Mouse (Mus musculus) MEL (cell line): Measurements from ENCODE around the gene Cenpp. TPM values are rescaled to one million over a fixed set of nuclear protein-coding genes. Genes with fewer than 3 reads are reported as not detected.

Experiments used
- DNase-seq: peaks from one replicate; pipeline ENCODE4 v3.0.0; 2011; ENCODE audit warnings: low read depth, low spot score
- H3K27ac ChIP-seq: 2 replicates; pipeline ENCODE4 v1.5.1; 2012; ENCODE audit warnings: low read depth, mild to moderate bottlenecking, control low read depth, low read length, moderate library complexity; ENCODE audit not compliant: control insufficient read depth
- H3K27me3 ChIP-seq, 2 experiments: fragments of 150-350 bp in 1 of 2; sonication (generic) in 1 of 2; 2 replicates each; pipeline ENCODE4 v1.6.1; 2012; ENCODE audit warnings: low read length in 2 of 2, mild to moderate bottlenecking in 2 of 2, improper control_type of control experiment in 1 of 2, moderate library complexity in 1 of 2; ENCODE audit not compliant: insufficient read depth in 2 of 2, control insufficient read depth in 1 of 2
- H3K36me3 ChIP-seq, 2 experiments: 2 replicates each; pipeline ENCODE4 v1.6.1; 2012 to 2014; ENCODE audit warnings: low read length in 2 of 2, improper control_type of control experiment in 1 of 2, inconsistent platforms in 1 of 2, mild to moderate bottlenecking in 1 of 2; ENCODE audit not compliant: insufficient read depth in 2 of 2, control insufficient read depth in 1 of 2
- H3K4me1 ChIP-seq, 2 experiments: fragments of 150-350 bp in 1 of 2; sonication (generic) in 1 of 2; 2 replicates each; pipeline ENCODE4 v1.6.1; 2012; ENCODE audit warnings: low read length in 2 of 2, improper control_type of control experiment in 1 of 2, mild to moderate bottlenecking in 1 of 2; ENCODE audit not compliant: insufficient read depth in 2 of 2, control insufficient read depth in 1 of 2
- H3K4me3 ChIP-seq, 2 experiments: fragments of 150-350 bp in 1 of 2; sonication (generic) in 1 of 2; 2 replicates each; pipeline ENCODE4 v1.5.1; 2012; ENCODE audit warnings: low read depth in 2 of 2, low read length in 2 of 2, mild to moderate bottlenecking in 2 of 2, moderate library complexity in 2 of 2, control low read depth in 1 of 2, improper control_type of control experiment in 1 of 2; ENCODE audit not compliant: control insufficient read depth in 1 of 2, insufficient read depth in 1 of 2
- H3K79me2 ChIP-seq: 2 replicates; pipeline ENCODE4 v1.6.1; 2012; ENCODE audit warnings: mild to moderate bottlenecking, low read length, moderate library complexity; ENCODE audit not compliant: control insufficient read depth, poor library complexity, insufficient read depth
- H3K9ac ChIP-seq: 2 replicates; pipeline ENCODE4 v1.6.1; 2012; ENCODE audit warnings: low read depth, mild to moderate bottlenecking, control low read depth, low read length, moderate library complexity; ENCODE audit not compliant: control insufficient read depth, poor library complexity, severe bottlenecking
- H3K9me3 ChIP-seq: fragments of 150-350 bp; sonication (generic); replicated peaks from 2 replicates; pipeline ENCODE4 v1.6.1; 2012; ENCODE audit warnings: mild to moderate bottlenecking, low read length, improper control_type of control experiment, moderate library complexity; ENCODE audit not compliant: insufficient read depth
- BHLHE40 ChIP-seq: IDR thresholded peaks from 2 replicates; pipeline ENCODE4 v1.6.1; 2012; ENCODE audit warnings: low read depth, mild to moderate bottlenecking, inconsistent platforms, low read length, improper control_type of control experiment, borderline replicate concordance
- CHD2 ChIP-seq: IDR thresholded peaks from 2 replicates; pipeline ENCODE4 v1.6.1; 2011; ENCODE audit warnings: low read length, improper control_type of control experiment
- CTCF ChIP-seq, 3 experiments: IDR thresholded peaks in 2 of 3; conservative IDR thresholded peaks in 1 of 3; 2 replicates each; pipeline ENCODE4 v1.5.1; 2011 to 2012; ENCODE audit warnings: low read length in 3 of 3, low read depth in 2 of 3, mild to moderate bottlenecking in 2 of 3, improper control_type of control experiment in 1 of 3, inconsistent platforms in 1 of 3, mixed read lengths in 1 of 3, moderate library complexity in 1 of 3; ENCODE audit not compliant: control insufficient read depth in 1 of 3, insufficient read depth in 1 of 3, poor library complexity in 1 of 3, severe bottlenecking in 1 of 3
- E2F4 ChIP-seq: IDR thresholded peaks from 2 replicates; pipeline ENCODE4 v1.6.1; 2011; ENCODE audit warnings: low read depth, low read length, improper control_type of control experiment, borderline replicate concordance
- ELF1 ChIP-seq: IDR thresholded peaks from 2 replicates; pipeline ENCODE4 v1.6.1; 2014; ENCODE audit warnings: low read depth, mild to moderate bottlenecking, inconsistent platforms, low read length, improper control_type of control experiment, moderate library complexity
- EP300 ChIP-seq, 2 experiments: IDR thresholded peaks; 2 replicates each; pipeline ENCODE4 v1.6.1; 2011; ENCODE audit warnings: improper control_type of control experiment in 2 of 2, low read length in 2 of 2, low read depth in 1 of 2, mild to moderate bottlenecking in 1 of 2
- ETS1 ChIP-seq: IDR thresholded peaks from 2 replicates; pipeline ENCODE4 v1.6.1; 2012; ENCODE audit warnings: low read depth, mild to moderate bottlenecking, inconsistent platforms, low read length, improper control_type of control experiment, moderate library complexity
- GABPA ChIP-seq: IDR thresholded peaks from 2 replicates; pipeline ENCODE4 v1.6.1; 2012; ENCODE audit warnings: low read depth, mild to moderate bottlenecking, inconsistent platforms, low read length, improper control_type of control experiment, moderate library complexity
- GATA1 ChIP-seq: IDR thresholded peaks from 2 replicates; pipeline ENCODE4 v1.6.1; 2011; ENCODE audit warnings: low read depth, low read length, improper control_type of control experiment
- HCFC1 ChIP-seq: IDR thresholded peaks from 2 replicates; pipeline ENCODE4 v1.6.1; 2012; ENCODE audit warnings: low read depth, mild to moderate bottlenecking, inconsistent platforms, low read length, improper control_type of control experiment, moderate library complexity
- JUND ChIP-seq: IDR thresholded peaks from 2 replicates; pipeline ENCODE4 v1.6.1; 2011; ENCODE audit warnings: low read depth, mild to moderate bottlenecking, improper control_type of control experiment, low read length
- KAT2A ChIP-seq: conservative IDR thresholded peaks from 2 replicates; pipeline ENCODE4 v1.6.1; 2012; ENCODE audit warnings: low read depth, low read length, improper control_type of control experiment, inconsistent platforms
- MAX ChIP-seq: IDR thresholded peaks from 2 replicates; pipeline ENCODE4 v1.6.1; 2011; ENCODE audit warnings: low read length, improper control_type of control experiment
- MAZ ChIP-seq: IDR thresholded peaks from 2 replicates; pipeline ENCODE4 v1.6.1; 2012; ENCODE audit warnings: low read depth, mild to moderate bottlenecking, inconsistent platforms, low read length, improper control_type of control experiment
- MEF2A ChIP-seq: IDR thresholded peaks from 2 replicates; pipeline ENCODE4 v1.6.1; 2014; ENCODE audit warnings: low read depth, mild to moderate bottlenecking, inconsistent platforms, low read length, improper control_type of control experiment; ENCODE audit not compliant: poor library complexity, insufficient replicate concordance, severe bottlenecking; ENCODE audit errors: extremely low read depth
- MYB ChIP-seq: IDR thresholded peaks from 2 replicates; pipeline ENCODE4 v1.6.1; 2011; ENCODE audit warnings: mild to moderate bottlenecking, low read depth, low read length, improper control_type of control experiment
- MYC ChIP-seq: IDR thresholded peaks from 2 replicates; pipeline ENCODE4 v1.6.1; 2011; ENCODE audit warnings: low read depth, mild to moderate bottlenecking, low read length, improper control_type of control experiment, moderate library complexity
- NELFE ChIP-seq: IDR thresholded peaks from 2 replicates; pipeline ENCODE4 v1.6.1; 2011; ENCODE audit warnings: low read depth, low read length, improper control_type of control experiment
- NRF1 ChIP-seq: IDR thresholded peaks from 2 replicates; pipeline ENCODE4 v1.6.1; 2014; ENCODE audit warnings: low read depth, mild to moderate bottlenecking, inconsistent platforms, low read length, improper control_type of control experiment, moderate library complexity; ENCODE audit not compliant: poor library complexity, insufficient read depth, severe bottlenecking
- POLR2AphosphoS2 ChIP-seq: IDR thresholded peaks from 2 replicates; pipeline ENCODE4 v1.6.1; 2011; ENCODE audit warnings: low read length, improper control_type of control experiment
- POLR2AphosphoS5 ChIP-seq: IDR thresholded peaks from 2 replicates; pipeline ENCODE4 v1.6.1; 2012; ENCODE audit warnings: low read depth, borderline replicate concordance, mild to moderate bottlenecking, inconsistent platforms, low read length, moderate library complexity, mixed read lengths
- RAD21 ChIP-seq: IDR thresholded peaks from 2 replicates; pipeline ENCODE4 v1.6.1; 2011; ENCODE audit warnings: mild to moderate bottlenecking, low read depth, low read length, improper control_type of control experiment
- RCOR1 ChIP-seq: IDR thresholded peaks from 2 replicates; pipeline ENCODE4 v1.6.1; 2012; ENCODE audit warnings: low read depth, mild to moderate bottlenecking, inconsistent platforms, low read length, improper control_type of control experiment
- SIN3A ChIP-seq: IDR thresholded peaks from 2 replicates; pipeline ENCODE4 v1.6.1; 2012; ENCODE audit warnings: low read length, improper control_type of control experiment, inconsistent platforms
- SMC3 ChIP-seq: IDR thresholded peaks from 2 replicates; pipeline ENCODE4 v1.6.1; 2011; ENCODE audit warnings: low read depth, low read length, improper control_type of control experiment
- TAL1 ChIP-seq: IDR thresholded peaks from 2 replicates; pipeline ENCODE4 v1.6.1; 2012; ENCODE audit warnings: mild to moderate bottlenecking, inconsistent platforms, low read length, moderate library complexity, mixed read lengths
- TBP ChIP-seq: IDR thresholded peaks from 2 replicates; pipeline ENCODE4 v1.8.0; 2011; ENCODE audit warnings: low read depth, low read length, improper control_type of control experiment
- TCF12 ChIP-seq: IDR thresholded peaks from 2 replicates; pipeline ENCODE4 v1.6.1; 2014; ENCODE audit warnings: low read depth, mild to moderate bottlenecking, inconsistent platforms, low read length, improper control_type of control experiment, moderate library complexity
- USF1 ChIP-seq: IDR thresholded peaks from 2 replicates; pipeline ENCODE4 v1.6.1; 2014; ENCODE audit warnings: low read depth, mild to moderate bottlenecking, inconsistent platforms, low read length, improper control_type of control experiment, moderate library complexity
- USF2 ChIP-seq, 2 experiments: IDR thresholded peaks; 2 replicates each; pipeline ENCODE4 v1.6.1; 2011 to 2012; ENCODE audit warnings: improper control_type of control experiment in 2 of 2, low read length in 2 of 2, borderline replicate concordance in 1 of 2, inconsistent platforms in 1 of 2, low read depth in 1 of 2, mild to moderate bottlenecking in 1 of 2; ENCODE audit not compliant: insufficient read depth in 1 of 2
- ZC3H11A ChIP-seq: IDR thresholded peaks from 2 replicates; pipeline ENCODE4 v1.6.1; 2012; ENCODE audit warnings: low read depth, mild to moderate bottlenecking, inconsistent platforms, low read length, improper control_type of control experiment
- ZKSCAN1 ChIP-seq: IDR thresholded peaks from 2 replicates; pipeline ENCODE4 v1.6.1; 2012; ENCODE audit warnings: low read depth, mild to moderate bottlenecking, inconsistent platforms, low read length, improper control_type of control experiment, moderate library complexity
- ZMIZ1 ChIP-seq: IDR thresholded peaks from 2 replicates; pipeline ENCODE4 v1.6.1; 2012; ENCODE audit warnings: low read depth, mild to moderate bottlenecking, inconsistent platforms, low read length, improper control_type of control experiment, moderate library complexity
- ZNF384 ChIP-seq: IDR thresholded peaks from 2 replicates; pipeline ENCODE4 v1.6.1; 2012; ENCODE audit warnings: low read depth, mild to moderate bottlenecking, inconsistent platforms, low read length, improper control_type of control experiment
- polyA plus RNA-seq, 2 experiments: library from polyadenylated mRNA; stranded (reverse) in 1 of 2; unstranded in 1 of 2; fragments of >175 nt in 1 of 2; fragments of >200 nt in 1 of 2; gene quantifications; 2 replicates each; pipeline versions ENCODE4 v1.2.1 to v1.2.4; 2012; ENCODE audit warnings: low replicate concordance in 2 of 2, low read depth in 1 of 2; ENCODE audit not compliant: insufficient read length in 2 of 2, insufficient read depth in 1 of 2, missing spikeins in 1 of 2
- total RNA-seq: library from RNA; depleted of rRNA; stranded (reverse); fragments of 300-350 nt; gene quantifications from 2 replicates; pipeline ENCODE4 v1.2.3, GENCODE M21; 2012; rRNA removed

The Cenpp gene
- total RNA-seq, result 16.2 and 17.9 TPM in 2 replicates
- 10 to 100 TPM in 1 of 2 experiments, not detected in 1; 13.2 TPM for polyA plus RNA-seq

DNA sequence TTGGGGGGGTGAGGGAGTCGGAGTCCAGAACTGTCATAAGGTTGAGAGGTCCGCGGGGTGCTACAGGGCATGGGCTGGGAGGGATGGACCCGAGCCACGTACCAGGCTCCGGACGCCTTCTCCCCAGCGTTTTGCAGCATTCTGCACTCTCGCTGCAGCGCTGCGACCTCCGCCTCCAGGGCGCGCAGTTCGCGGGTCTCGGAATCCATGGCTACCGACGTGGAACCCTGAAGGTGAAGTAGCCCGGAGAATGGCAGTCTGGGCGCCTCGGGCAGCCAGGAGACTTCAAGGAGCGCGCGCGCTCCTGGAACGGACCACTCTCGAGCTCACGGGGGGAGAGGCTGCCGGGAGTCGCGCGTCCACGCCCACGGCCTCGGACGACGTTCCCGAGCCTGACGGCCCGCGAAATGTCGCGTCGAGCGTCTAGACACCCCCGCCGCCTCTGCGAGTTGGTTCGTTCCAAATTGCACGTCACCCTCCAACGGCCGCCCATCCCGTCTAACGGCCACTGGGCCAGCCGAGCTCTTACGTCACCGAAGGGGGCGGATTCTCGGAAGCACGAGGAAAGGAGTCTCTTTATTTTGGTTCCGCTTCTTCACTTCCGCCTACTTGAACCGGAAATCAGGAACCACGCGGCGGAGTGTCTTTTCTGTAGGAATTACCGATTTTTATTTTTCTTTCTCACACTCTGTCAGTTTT, at the start of gene Cenpp, which contains the start of gene Nol8:
TSS of gene Cenpp (minus strand) at position 305 of the 699 bp plus-strand sequence.
TSS of gene Nol8 (plus strand) at position 598 of the 699 bp plus-strand sequence.
- Histone ChIP-seq H3K79me2 (peaks cover 17% of the 10 kb centered on the region), H3K36me3 (peaks cover 9 to 15% of the 10 kb centered on the region in 2 experiments), H3K27ac (peak within 1 kb of the TSS; percentile 95), H3K27me3 (no peaks in the 10 kb centered on the region), H3K4me3 (peak within 1 kb of the TSS; percentile 89 to 98), H3K9me3 (no peaks in the 10 kb centered on the region), H3K4me1 (peaks cover 4 to 8% of the 10 kb centered on the region in 2 experiments; a peak in 3 of 4 replicates), H3K9ac (peak within 1 kb of the TSS; percentile 92)
- peak; percentile 99 for DNase-seq
- no peak for TF ChIP-seq MEF2A
- TF ChIP-seq BHLHE40, result no peak; the same call in 1 of the 2 replicates
- no peak for TF ChIP-seq ZC3H11A
- TF ChIP-seq NELFE, result peak; percentile 61
- TF ChIP-seq POLR2AphosphoS2, result peak; percentile 2; the same call in 1 of the 2 replicates
- TF ChIP-seq MYC, result no peak
- TF ChIP-seq NRF1, result no peak; the same call in 1 of the 2 replicates
- TF ChIP-seq ZKSCAN1, result no peak
- no peak for TF ChIP-seq USF2 (IDR thresholded peaks at IDR 0.05; ENCODE audit: borderline replicate concordance in 1 of 2, insufficient read depth in 1 of 2, low read depth in 1 of 2, low read length in 2 of 2)
- no peak for TF ChIP-seq POLR2AphosphoS5
- peak; percentile 28; the same call in 1 of the 2 replicates for TF ChIP-seq ZMIZ1
- no peak for TF ChIP-seq RCOR1
- TF ChIP-seq CHD2, result no peak
- TF ChIP-seq E2F4, result peak; percentile 90; the same call in 1 of the 2 replicates
- no peak for TF ChIP-seq TBP
- TF ChIP-seq SMC3, result no peak
- no peak for TF ChIP-seq TAL1
- no peak for TF ChIP-seq RAD21
- peak; percentile 80 for TF ChIP-seq ELF1
- no peak for TF ChIP-seq GABPA
- TF ChIP-seq SIN3A, result peak; percentile 100; the same call in 1 of the 2 replicates
- no peak for TF ChIP-seq ZNF384
- peak; percentile 99 for TF ChIP-seq MAX
- TF ChIP-seq KAT2A, result peak; percentile 47; the same call in 1 of the 2 replicates
- no peak for TF ChIP-seq USF1
- no peak for TF ChIP-seq GATA1
- TF ChIP-seq HCFC1, result peak; percentile 88
- TF ChIP-seq EP300 (IDR thresholded peaks at IDR 0.05; ENCODE audit: low read depth in 1 of 2, low read length in 2 of 2), result peak in 1 of 2 experiments; percentile 60; a peak in 2 of 4 replicates
- TF ChIP-seq CTCF (IDR thresholded peaks at IDR 0.05 in 2 of 3, conservative IDR thresholded peaks at IDR 0.05 in 1 of 3; ENCODE audit: control insufficient read depth in 1 of 3, insufficient read depth in 1 of 3, low read depth in 2 of 3, low read length in 3 of 3, poor library complexity in 1 of 3, severe bottlenecking in 1 of 3), result no peak
- TF ChIP-seq JUND, result no peak
- peak; percentile 72; the same call in 1 of the 2 replicates for TF ChIP-seq ETS1
- peak; percentile 65; the same call in 1 of the 2 replicates for TF ChIP-seq MAZ
- TF ChIP-seq TCF12, result peak; percentile 52; the same call in 1 of the 2 replicates
- TF ChIP-seq MYB, result peak; percentile 95
